Mouse (Mus musculus): Measurements from ENCODE around the gene Fbln5. TPM values are rescaled to one million over a fixed set of nuclear protein-coding genes. Genes with fewer than 3 reads are reported as not detected.

Gene Fbln5
- total RNA-seq, 2 experiments from 2014 or later = 57.0 to 69.2 TPM

- peak; percentile 28 for DNase-seq
Observed at GRCm38 (mm10) chr12:101810515-101810914, 8.3 kb downstream of the Fbln5 start.

DNA sequence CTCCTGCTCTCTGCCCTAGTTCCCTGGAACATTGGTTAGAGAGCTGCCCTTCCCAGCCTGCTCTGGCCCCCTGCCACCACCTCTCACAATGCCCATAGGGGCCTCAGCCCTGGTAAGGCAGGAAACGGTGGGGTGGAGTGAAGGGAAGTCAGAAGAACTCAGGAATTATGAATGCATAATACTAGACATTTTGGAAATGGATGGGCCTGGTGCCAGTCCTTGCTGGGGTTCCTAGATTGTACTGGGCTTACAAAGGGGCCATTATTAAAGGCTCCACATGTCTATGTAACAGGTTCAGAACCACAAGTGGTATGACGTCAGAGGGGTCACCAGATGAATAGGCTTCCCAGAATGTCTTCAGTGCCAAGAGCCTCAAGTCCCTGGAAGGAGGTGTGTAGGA lies 11.5 kb downstream of the Fbln5 start:
- peak; percentile 60 for DNase-seq

DNA sequence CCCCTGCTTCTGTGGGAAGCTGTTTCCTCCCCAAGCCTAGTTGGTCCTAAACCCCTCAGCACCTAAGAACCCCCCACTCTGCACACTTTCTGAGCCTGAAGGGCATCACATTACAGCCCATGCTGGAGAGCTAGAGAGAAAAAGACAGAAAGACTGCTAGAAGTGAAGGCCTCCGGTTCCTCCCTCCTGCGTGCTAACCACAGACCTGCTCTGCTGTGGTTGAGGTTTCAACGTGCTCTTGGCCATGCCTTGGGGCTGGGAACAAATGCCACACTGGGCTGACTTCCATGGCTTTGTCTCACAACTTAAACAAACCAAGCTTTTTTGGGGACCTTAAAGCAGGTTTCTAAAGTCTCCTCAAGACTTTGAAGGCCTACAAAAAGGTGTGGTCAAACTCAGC lies 16.4 kb downstream of the Fbln5 start:
- no peak for DNase-seq

GRCm38 (mm10) chr12:101801744-101802143 lies 17.1 kb downstream of the Fbln5 start:
- no peak for DNase-seq

- DNase-seq = no peak
Observed at GRCm38 (mm10) chr12:101801051-101801450, 17.8 kb downstream of the Fbln5 start.

- no peak for DNase-seq
Observed at GRCm38 (mm10) chr12:101798189-101798922, 20.5 kb downstream of the Fbln5 start.

- no peak for DNase-seq
Observed at GRCm38 (mm10) chr12:101794458-101794857, 24.4 kb downstream of the Fbln5 start.

- DNase-seq = no peak
Observed at GRCm38 (mm10) chr12:101793221-101793621, 25.6 kb downstream of the Fbln5 start.

DNA sequence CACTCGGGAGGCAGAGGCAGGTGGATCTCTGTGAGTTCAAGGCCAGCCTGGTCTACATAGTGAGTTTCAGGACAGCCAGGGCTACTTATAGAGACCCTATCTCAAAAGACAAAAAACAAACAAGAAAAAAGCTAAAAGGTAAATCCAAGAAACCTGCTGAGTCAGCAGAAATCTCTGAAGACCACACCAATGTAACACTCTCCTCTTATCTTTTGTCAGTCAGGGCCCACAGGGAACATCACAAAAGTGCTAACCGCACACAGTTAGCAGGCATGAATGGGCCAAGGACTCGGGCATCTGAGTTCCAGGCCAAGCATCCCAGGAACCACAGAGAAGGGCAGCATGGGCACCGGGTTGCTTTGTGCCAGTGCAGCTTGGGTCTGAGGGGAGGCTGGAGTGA lies 26.2 kb downstream of the Fbln5 start:
- no peak for DNase-seq

- no peak for DNase-seq
Observed at GRCm38 (mm10) chr12:101789767-101790166, 29.1 kb downstream of the Fbln5 start.

GRCm38 (mm10) chr12:101789250-101789649 lies 29.6 kb downstream of the Fbln5 start:
- no peak for DNase-seq

GRCm38 (mm10) chr12:101782787-101783186 lies 36.1 kb downstream of the Fbln5 start:
- no peak for DNase-seq

- DNase-seq = no peak
Observed at GRCm38 (mm10) chr12:101780915-101781314, 37.9 kb downstream of the Fbln5 start.

DNA sequence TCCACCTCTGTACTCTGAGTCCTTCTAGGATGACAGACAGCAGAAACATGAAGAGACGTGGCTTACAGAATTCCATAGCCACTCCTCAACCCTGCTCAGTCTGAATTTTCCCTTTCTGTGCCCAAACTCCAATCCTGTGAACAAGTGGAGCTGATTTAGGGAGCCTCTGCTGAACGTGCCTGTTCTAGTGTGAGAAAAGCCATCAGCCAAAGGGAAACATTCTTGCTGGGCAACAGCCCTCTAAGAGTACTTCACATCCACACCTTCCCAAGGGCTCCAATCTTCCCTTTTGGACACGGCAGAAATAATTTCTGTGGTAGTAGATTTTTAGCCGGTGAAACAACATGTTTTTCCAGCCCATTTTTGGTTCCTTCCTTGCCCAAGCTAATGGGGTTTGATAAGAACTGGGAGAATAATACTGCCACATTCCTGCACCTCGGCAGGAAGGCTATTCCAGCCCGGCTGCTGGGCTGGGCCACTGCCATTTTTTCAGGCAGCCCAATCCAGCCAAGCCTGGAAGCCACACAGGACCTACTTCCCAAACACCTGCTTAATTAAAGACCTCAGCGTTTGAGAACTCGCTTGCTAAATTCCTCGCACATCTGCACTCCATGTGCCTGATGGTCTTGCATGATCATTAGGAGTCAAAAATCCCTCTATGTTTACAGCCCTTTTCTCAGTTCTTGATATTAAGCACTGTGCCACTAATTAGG lies 41.1 kb downstream of the Fbln5 start:
- DNase-seq = peak; percentile 50

DNA sequence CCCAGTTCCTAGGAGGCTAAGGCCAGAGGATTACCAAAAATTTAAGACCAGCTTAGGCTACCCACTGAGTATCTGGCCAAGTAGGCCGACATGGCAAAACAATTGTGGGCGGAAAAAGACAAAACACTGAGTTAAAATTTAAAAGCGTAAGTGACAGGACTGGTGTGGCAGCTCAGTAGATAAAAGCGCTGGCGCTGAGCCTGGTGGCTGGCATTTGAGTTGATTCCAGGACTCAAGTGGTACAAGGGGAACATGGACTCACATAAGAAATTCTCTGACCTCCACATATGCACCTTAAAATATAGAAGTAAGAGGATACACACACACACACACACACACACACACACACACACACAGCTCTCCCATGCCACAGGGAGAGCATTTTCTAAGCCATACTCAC lies 42.5 kb downstream of the Fbln5 start:
- peak; percentile 66 for DNase-seq

DNA sequence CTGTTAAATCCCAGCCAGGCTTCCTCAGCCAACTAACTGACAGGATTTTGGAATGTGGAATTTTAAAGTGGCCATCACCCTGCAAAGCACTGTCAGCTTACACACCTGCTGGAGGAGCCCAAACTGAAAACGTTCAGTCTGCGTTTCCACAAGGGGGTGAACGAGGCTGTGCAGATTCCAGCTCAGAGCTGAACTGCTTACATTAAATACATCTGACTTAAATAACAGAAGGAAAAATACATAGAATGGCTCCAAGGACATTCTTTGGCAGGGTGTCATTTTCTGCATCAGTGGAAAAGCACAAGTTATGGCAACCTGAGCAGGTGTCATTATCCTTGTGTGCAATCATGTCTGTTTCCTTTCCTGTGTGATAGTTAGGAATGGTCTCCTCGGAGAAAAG lies 44.7 kb downstream of the Fbln5 start:
- no peak for DNase-seq

DNA sequence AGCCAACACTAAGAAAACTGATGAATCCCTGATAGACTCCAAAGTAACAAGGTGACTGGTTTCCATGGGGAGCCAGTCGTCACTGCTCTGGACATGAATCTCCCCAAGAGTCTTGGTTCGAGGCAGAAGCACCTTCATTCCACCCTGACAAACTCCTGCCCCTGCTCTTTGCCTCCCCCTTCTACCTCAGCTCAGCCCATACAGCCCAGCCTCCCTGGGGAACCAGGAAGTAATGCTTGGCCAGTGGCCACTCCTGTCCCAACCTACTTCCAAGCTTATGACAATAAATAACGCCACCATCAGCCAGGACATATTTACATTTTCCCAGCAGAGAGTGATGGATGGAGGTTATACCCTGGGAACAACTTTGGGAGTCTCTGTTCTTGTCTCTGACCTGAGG lies 45.9 kb downstream of the Fbln5 start:
- no peak for DNase-seq

GRCm38 (mm10) chr12:101770283-101771015 lies 48.4 kb downstream of the Fbln5 start:
- DNase-seq = no peak

DNA sequence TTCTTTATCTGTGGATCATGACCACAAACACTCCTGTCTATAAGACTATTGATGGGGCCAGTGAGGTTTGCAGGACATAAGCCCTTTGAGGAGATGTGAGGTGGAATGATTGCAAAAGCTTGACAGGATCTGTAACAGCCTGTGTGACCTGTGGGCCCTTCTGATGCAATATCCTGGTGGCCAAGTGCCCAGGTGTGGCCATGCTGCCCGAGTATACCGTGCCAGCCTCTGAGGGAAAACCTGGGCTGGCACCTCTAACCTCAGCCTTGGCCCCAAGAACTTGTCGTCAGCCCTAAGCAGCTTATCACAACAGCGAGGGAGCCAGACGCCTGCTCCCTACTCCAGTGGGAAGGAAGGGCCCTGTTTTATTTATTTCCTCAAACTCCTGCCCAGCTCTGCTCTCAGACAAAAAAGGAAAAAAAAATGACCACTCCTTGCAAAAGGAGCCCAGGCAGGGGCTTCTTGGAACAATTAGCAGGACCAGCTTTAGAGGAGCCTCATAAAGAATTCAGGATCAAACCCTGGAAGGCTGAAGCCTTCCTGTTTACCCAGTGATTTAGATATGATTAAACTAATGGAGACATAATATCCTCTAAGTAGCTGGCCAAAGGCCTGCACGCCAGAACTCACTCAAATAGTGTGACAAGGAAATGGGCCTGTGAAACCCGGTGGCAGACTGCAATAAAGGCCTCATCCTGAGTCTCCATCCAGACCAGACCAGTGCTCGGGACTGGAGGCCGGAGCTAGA lies 51.4 kb downstream of the Fbln5 start:
- peak; percentile 49 for DNase-seq

GRCm38 (mm10) chr12:101766228-101766852 lies 52.5 kb downstream of the Fbln5 start:
- DNase-seq = peak; percentile 32

DNA sequence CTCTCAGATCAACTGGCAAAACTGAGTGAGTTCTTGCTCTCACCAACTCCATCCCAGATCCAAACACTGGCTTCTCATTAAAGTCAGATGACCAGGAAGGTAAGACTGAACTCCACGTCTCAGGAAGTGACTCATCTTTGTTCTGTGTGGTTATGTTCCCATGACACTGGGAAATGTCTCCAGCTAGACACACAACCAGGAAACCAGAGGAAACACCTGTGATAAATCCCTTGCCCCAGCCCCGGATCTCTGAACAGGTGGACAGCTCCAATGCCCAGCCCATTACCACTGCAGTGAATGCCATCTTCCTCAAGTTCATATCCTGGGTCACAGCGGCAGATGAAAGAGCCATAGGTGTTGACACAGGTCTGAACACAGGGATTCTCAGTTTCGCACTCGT lies 54.0 kb downstream of the Fbln5 start:
- no peak for DNase-seq

DNA sequence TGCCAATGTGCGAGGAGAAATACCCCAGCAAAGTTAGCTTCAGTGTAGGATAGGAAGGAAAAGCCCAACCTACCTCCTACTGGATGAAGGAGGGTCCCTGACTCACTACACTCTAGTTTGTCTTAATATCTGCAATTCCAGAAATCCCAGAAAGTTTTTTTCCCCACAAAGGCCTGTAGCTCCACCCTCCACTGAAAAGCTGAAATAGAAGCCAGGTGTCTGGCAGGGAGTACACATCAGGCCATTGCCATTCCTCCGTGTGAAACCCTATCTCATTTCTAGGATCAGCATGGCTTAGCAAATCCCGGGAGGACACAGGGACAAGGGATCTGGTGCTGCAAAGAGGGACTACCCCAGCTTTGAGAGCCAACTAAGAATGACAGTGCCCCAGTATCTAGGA lies 55.8 kb downstream of the Fbln5 start:
- no peak for DNase-seq
